Mouse (Mus musculus) lung, postnatal 0 days (tissue): ENCODE data around the gene Usp24. TPM values are rescaled to one million over a fixed set of nuclear protein-coding genes. Genes with fewer than 3 reads are reported as not detected.

Experiments
- ATAC-seq: fragments of 200-750 bp; cut with Nextera tagmentation; 2 replicates; pipeline ENCODE4 v1.8.0; 2017; ENCODE audit warnings: moderate library complexity
- DNase-seq: peaks from one replicate; pipeline ENCODE4 v3.0.0-alpha.2; 2016; ENCODE audit warnings: low spot score
- H3K27ac ChIP-seq: fragments of 300-500 bp; sonication (generic); 2 replicates; pipeline ENCODE4 v1.5.1; 2014; ENCODE audit warnings: antibody characterized with exemption, mild to moderate bottlenecking, low read length, mixed read lengths
- H3K27me3 ChIP-seq: fragments of 300-500 bp; sonication (generic); replicated peaks from 2 replicates; pipeline ENCODE4 v1.6.1; 2014; ENCODE audit warnings: low read length, mixed read lengths; ENCODE audit not compliant: insufficient read depth
- H3K36me3 ChIP-seq: fragments of 300-500 bp; sonication (generic); 2 replicates; pipeline ENCODE4 v1.6.1; 2014; ENCODE audit warnings: low read length, mixed read lengths; ENCODE audit not compliant: insufficient read depth
- H3K4me1 ChIP-seq: fragments of 300-500 bp; sonication (generic); 2 replicates; pipeline ENCODE4 v1.6.1; 2014; ENCODE audit warnings: antibody characterized with exemption, low read depth, low read length, mixed read lengths; ENCODE audit not compliant: insufficient read depth
- H3K4me2 ChIP-seq: fragments of 300-500 bp; sonication (generic); replicated peaks from 2 replicates; pipeline ENCODE4 v1.6.1; 2014; ENCODE audit warnings: low read depth, mild to moderate bottlenecking, low read length, moderate library complexity, mixed read lengths
- H3K4me3 ChIP-seq: fragments of 300-500 bp; sonication (generic); 2 replicates; pipeline ENCODE4 v1.5.1; 2014; ENCODE audit warnings: low read depth, low read length
- H3K9ac ChIP-seq: fragments of 300-500 bp; sonication (generic); replicated peaks from 2 replicates; pipeline ENCODE4 v1.6.1; 2014; ENCODE audit warnings: low read depth, mild to moderate bottlenecking
- H3K9me3 ChIP-seq: fragments of 300-500 bp; sonication (generic); 2 replicates; pipeline ENCODE4 v1.6.1; 2016; ENCODE audit warnings: low read length, mixed read lengths
- CTCF ChIP-seq: IDR thresholded peaks from 2 replicates; pipeline ENCODE4 v1.5.1; 2016; ENCODE audit warnings: antibody characterized with exemption, mild to moderate bottlenecking
- EP300 ChIP-seq: IDR thresholded peaks from 2 replicates; pipeline ENCODE4 v1.6.1; 2016; ENCODE audit warnings: antibody characterized with exemption, mild to moderate bottlenecking, control low read depth
- WGBS: fragments of 180-500 bp; shearing (Covaris S2); extraction: QIAGEN DNeasy Blood & Tissue Kit; methylation state at CpG from one replicate; pipeline ENCODE4 v1.1.7; 2014; 5-methylcytosine and 5-hydroxymethylcytosine counted together
- polyA plus RNA-seq: library from polyadenylated mRNA; unstranded; fragments of >200 nt; fragmentation: Nextera tagmentation; extraction: Ambion mirVana; gene quantifications from 2 replicates; pipeline ENCODE4 v1.2.1, GENCODE M21; 2015

The Usp24 gene
- polyA plus RNA-seq, 1 experiment from 2014 or later: 6.3 TPM

GRCm38 (mm10) chr4:106483215-106483727, 167.3 kb downstream of the Usp24 start:
- no peak overlapping the region for H3K4me2 ChIP-seq
- no peaks in the 10 kb centered on the region for H3K36me3 ChIP-seq
- no peak overlapping the region for H3K27ac ChIP-seq
- H3K27me3 ChIP-seq: no peaks in the 10 kb centered on the region
- no peaks in the 10 kb centered on the region for H3K9me3 ChIP-seq
- DNase-seq (no peak), ATAC-seq (no peak)
- WGBS: 48% methylated on average over 7 of the region's 7 CpGs
- no peak overlapping the region for H3K9ac ChIP-seq
- H3K4me1 ChIP-seq: no peaks in the 10 kb centered on the region
- no peak overlapping the region for H3K4me3 ChIP-seq
- TF ChIP-seq EP300 (no peak), CTCF (no peak)

- H3K27me3 ChIP-seq: no peaks in the 10 kb centered on the region
- H3K9ac ChIP-seq: no peak overlapping the region
- no peak overlapping the region for H3K4me3 ChIP-seq
- 68% methylated on average over 1 of the region's 1 CpGs for WGBS
- no peak overlapping the region for H3K27ac ChIP-seq
- ATAC-seq (no peak), DNase-seq (no peak)
- TF ChIP-seq CTCF (no peak), EP300 (no peak)
- no peaks in the 10 kb centered on the region for H3K9me3 ChIP-seq
- H3K4me1 ChIP-seq: no peaks in the 10 kb centered on the region
- no peaks in the 10 kb centered on the region for H3K36me3 ChIP-seq
- no peak overlapping the region for H3K4me2 ChIP-seq
Measured at GRCm38 (mm10) chr4:106483831-106484230, 167.8 kb downstream of the Usp24 start.

- H3K27ac ChIP-seq: no peak overlapping the region
- 55% methylated on average over 4 of the region's 4 CpGs for WGBS
- no peaks in the 10 kb centered on the region for H3K9me3 ChIP-seq
- ATAC-seq (peak; percentile 44), DNase-seq (no peak)
- TF ChIP-seq CTCF (no peak), EP300 (no peak)
- no peaks in the 10 kb centered on the region for H3K27me3 ChIP-seq
- no peaks in the 10 kb centered on the region for H3K36me3 ChIP-seq
- no peak overlapping the region for H3K4me2 ChIP-seq
- no peak overlapping the region for H3K4me3 ChIP-seq
- H3K9ac ChIP-seq: no peak overlapping the region
- H3K4me1 ChIP-seq: no peaks in the 10 kb centered on the region
Measured at GRCm38 (mm10) chr4:106490620-106491019, 174.6 kb downstream of the Usp24 start.

Other genes starting within 250 kb of the Usp24 start
- gene Pcsk9, start 148.1 kb downstream of the Usp24 start, polyA plus RNA-seq: 0.38 and 0.51 TPM in 2 replicates
- not detected in 2 replicates for gene Bsnd, start 176.1 kb downstream of the Usp24 start, polyA plus RNA-seq
- 5.0 and 5.7 TPM in 2 replicates for gene Dhcr24, start 244.8 kb downstream of the Usp24 start, polyA plus RNA-seq